Mouse (Mus musculus): ENCODE measurements around the gene Rasd1. TPM values are rescaled to one million over a fixed set of nuclear protein-coding genes. Genes with fewer than 3 reads are reported as not detected.
"Not testable (repeated sequence)": the region's sequence is repeated elsewhere in the genome, so short reads cannot be mapped to it uniquely, and the experiment has no call there.

Gene Rasd1
- polyA plus RNA-seq, 1 experiment from 2014 or later, result 2.9 TPM

GRCm38 (mm10) chr11:59948401-59948767 lies 16.4 kb downstream of the Rasd1 start:
- H3K4me1 ChIP-seq (replicated peaks; ENCODE audit: control insufficient read depth, insufficient read depth, low read length), result peaks cover 25% of the 10 kb centered on the region
- peak overlapping the region; percentile 66 for H3K4me2 ChIP-seq (ENCODE audit: low read depth, low read length)
- H3K4me3 ChIP-seq (ENCODE audit: low read length), result peak overlapping the region; percentile 89
- 2% methylated on average over 16 of the region's 16 CpGs for WGBS
- no peaks in the 10 kb centered on the region for H3K9me3 ChIP-seq (ENCODE audit: control insufficient read depth, low read length)
- H3K9ac ChIP-seq (ENCODE audit: low read length), result peak overlapping the region; percentile 98
- H3K27ac ChIP-seq (ENCODE audit: low read length), result peak overlapping the region; percentile 70
- no peaks in the 10 kb centered on the region for H3K36me3 ChIP-seq (ENCODE audit: control insufficient read depth, insufficient read depth, low read length)
- H3K27me3 ChIP-seq (ENCODE audit: control insufficient read depth, insufficient read depth, low read depth, low read length), result no peaks in the 10 kb centered on the region
- peak; percentile 57 for ATAC-seq (ENCODE audit: low read depth)

GRCm38 (mm10) chr11:59947752-59948400 lies 16.9 kb downstream of the Rasd1 start, which contains the start of gene Med9:
Gene Med9 (plus strand): TSS chr11:59948206.
- H3K4me3 ChIP-seq (ENCODE audit: low read length), result peak within 1 kb of the TSS; percentile 89
- peak within 1 kb of the TSS; percentile 98 for H3K9ac ChIP-seq (ENCODE audit: low read length)
- peak; percentile 98 for ATAC-seq (ENCODE audit: low read depth)
- no peaks in the 10 kb centered on the region for H3K27me3 ChIP-seq (ENCODE audit: control insufficient read depth, insufficient read depth, low read depth, low read length)
- H3K27ac ChIP-seq (ENCODE audit: low read length), result peak within 1 kb of the TSS; percentile 70
- H3K4me1 ChIP-seq (replicated peaks; ENCODE audit: control insufficient read depth, insufficient read depth, low read length), result peaks cover 21% of the 10 kb centered on the region
- peak within 1 kb of the TSS; percentile 66 for H3K4me2 ChIP-seq (ENCODE audit: low read depth, low read length)
- no peaks in the 10 kb centered on the region for H3K36me3 ChIP-seq (ENCODE audit: control insufficient read depth, insufficient read depth, low read length)
- WGBS, result 1% methylated on average over 43 of the region's 43 CpGs
- H3K9me3 ChIP-seq (ENCODE audit: control insufficient read depth, low read length), result no peaks in the 10 kb centered on the region

GRCm38 (mm10) chr11:59944855-59945254 lies 19.9 kb downstream of the Rasd1 start:
- H3K27ac ChIP-seq (ENCODE audit: low read length); ATAC-seq (ENCODE audit: low read depth); H3K9me3 ChIP-seq (ENCODE audit: control insufficient read depth, low read length); H3K27me3 ChIP-seq (ENCODE audit: control insufficient read depth, insufficient read depth, low read depth, low read length); H3K36me3 ChIP-seq (ENCODE audit: control insufficient read depth, insufficient read depth, low read length); H3K4me2 ChIP-seq (ENCODE audit: low read depth, low read length); H3K4me3 ChIP-seq (ENCODE audit: low read length); H3K9ac ChIP-seq (ENCODE audit: low read length): not testable (repeated sequence)
- 86% methylated on average over 9 of the region's 10 CpGs for WGBS
- H3K4me1 ChIP-seq (replicated peaks; ENCODE audit: control insufficient read depth, insufficient read depth, low read length), result peaks cover 15% of the 10 kb centered on the region

GRCm38 (mm10) chr11:59941391-59941790 lies 23.4 kb downstream of the Rasd1 start:
- Histone ChIP-seq H3K4me3 (ENCODE audit: low read length) (no peak overlapping the region), H3K9ac (ENCODE audit: low read length) (no peak overlapping the region), H3K27ac (ENCODE audit: low read length) (no peak overlapping the region), H3K9me3 (ENCODE audit: control insufficient read depth, low read length) (no peaks in the 10 kb centered on the region), H3K4me2 (ENCODE audit: low read depth, low read length) (no peak overlapping the region), H3K4me1 (replicated peaks; ENCODE audit: control insufficient read depth, insufficient read depth, low read length) (0 out of 2 replicates have a peak, but pooled peaks cover 3% of the 10 kb centered on the region), H3K36me3 (ENCODE audit: control insufficient read depth, insufficient read depth, low read length) (no peaks in the 10 kb centered on the region), H3K27me3 (ENCODE audit: control insufficient read depth, insufficient read depth, low read depth, low read length) (no peaks in the 10 kb centered on the region)
- ATAC-seq (ENCODE audit: low read depth), result no peak
- WGBS, result 4% methylated on average over 3 of the region's 3 CpGs

- H3K9me3 ChIP-seq (ENCODE audit: control insufficient read depth, low read length), result no peaks in the 10 kb centered on the region
- no peaks in the 10 kb centered on the region for H3K27me3 ChIP-seq (ENCODE audit: control insufficient read depth, insufficient read depth, low read depth, low read length)
- H3K4me1 ChIP-seq (replicated peaks; ENCODE audit: control insufficient read depth, insufficient read depth, low read length), result 0 out of 2 replicates have a peak, but pooled peaks cover 3% of the 10 kb centered on the region
- WGBS, result 50% methylated on average over 3 of the region's 3 CpGs
- H3K4me3 ChIP-seq (ENCODE audit: low read length), result no peak overlapping the region
- H3K9ac ChIP-seq (ENCODE audit: low read length), result no peak overlapping the region
- H3K4me2 ChIP-seq (ENCODE audit: low read depth, low read length), result no peak overlapping the region
- H3K27ac ChIP-seq (ENCODE audit: low read length), result no peak overlapping the region
- no peak for ATAC-seq (ENCODE audit: low read depth)
- no peaks in the 10 kb centered on the region for H3K36me3 ChIP-seq (ENCODE audit: control insufficient read depth, insufficient read depth, low read length)
Measured at GRCm38 (mm10) chr11:59940645-59941044, 24.1 kb downstream of the Rasd1 start.

- ATAC-seq (ENCODE audit: low read depth), result no peak
- H3K4me1 ChIP-seq (replicated peaks; ENCODE audit: control insufficient read depth, insufficient read depth, low read length), result 0 out of 2 replicates have a peak, but pooled peaks cover 3% of the 10 kb centered on the region
- no peaks in the 10 kb centered on the region for H3K9me3 ChIP-seq (ENCODE audit: control insufficient read depth, low read length)
- no peak overlapping the region for H3K27ac ChIP-seq (ENCODE audit: low read length)
- H3K36me3 ChIP-seq (ENCODE audit: control insufficient read depth, insufficient read depth, low read length), result no peaks in the 10 kb centered on the region
- H3K4me3 ChIP-seq (ENCODE audit: low read length), result no peak overlapping the region
- H3K27me3 ChIP-seq (ENCODE audit: control insufficient read depth, insufficient read depth, low read depth, low read length), result no peaks in the 10 kb centered on the region
- no peak overlapping the region for H3K4me2 ChIP-seq (ENCODE audit: low read depth, low read length)
- no peak overlapping the region for H3K9ac ChIP-seq (ENCODE audit: low read length)
- 70% methylated on average over 1 of the region's 1 CpGs for WGBS
Measured at GRCm38 (mm10) chr11:59939821-59940220, 24.9 kb downstream of the Rasd1 start.

GRCm38 (mm10) chr11:59937615-59938014 lies 27.1 kb downstream of the Rasd1 start:
- no peaks in the 10 kb centered on the region for H3K9me3 ChIP-seq (ENCODE audit: control insufficient read depth, low read length)
- 0 out of 2 replicates have a peak, but pooled peaks cover 3% of the 10 kb centered on the region for H3K4me1 ChIP-seq (replicated peaks; ENCODE audit: control insufficient read depth, insufficient read depth, low read length)
- 25% methylated on average over 2 of the region's 2 CpGs for WGBS
- H3K27me3 ChIP-seq (ENCODE audit: control insufficient read depth, insufficient read depth, low read depth, low read length), result no peaks in the 10 kb centered on the region
- H3K4me2 ChIP-seq (ENCODE audit: low read depth, low read length), result no peak overlapping the region
- H3K9ac ChIP-seq (ENCODE audit: low read length), result no peak overlapping the region
- no peak overlapping the region for H3K4me3 ChIP-seq (ENCODE audit: low read length)
- ATAC-seq (ENCODE audit: low read depth), result no peak
- no peaks in the 10 kb centered on the region for H3K36me3 ChIP-seq (ENCODE audit: control insufficient read depth, insufficient read depth, low read length)
- H3K27ac ChIP-seq (ENCODE audit: low read length), result no peak overlapping the region

GRCm38 (mm10) chr11:59937023-59937422 lies 27.7 kb downstream of the Rasd1 start:
- no peak overlapping the region for H3K27ac ChIP-seq (ENCODE audit: low read length)
- H3K9me3 ChIP-seq (ENCODE audit: control insufficient read depth, low read length), result no peaks in the 10 kb centered on the region
- no peak for ATAC-seq (ENCODE audit: low read depth)
- H3K9ac ChIP-seq (ENCODE audit: low read length), result no peak overlapping the region
- WGBS, result 72% methylated on average over 3 of the region's 3 CpGs
- no peaks in the 10 kb centered on the region for H3K36me3 ChIP-seq (ENCODE audit: control insufficient read depth, insufficient read depth, low read length)
- H3K4me1 ChIP-seq (replicated peaks; ENCODE audit: control insufficient read depth, insufficient read depth, low read length), result 0 out of 2 replicates have a peak, but pooled peaks cover 5% of the 10 kb centered on the region
- H3K4me3 ChIP-seq (ENCODE audit: low read length), result no peak overlapping the region
- H3K4me2 ChIP-seq (ENCODE audit: low read depth, low read length), result no peak overlapping the region
- no peaks in the 10 kb centered on the region for H3K27me3 ChIP-seq (ENCODE audit: control insufficient read depth, insufficient read depth, low read depth, low read length)

GRCm38 (mm10) chr11:59933943-59934342 lies 30.8 kb downstream of the Rasd1 start:
- H3K9ac ChIP-seq (ENCODE audit: low read length), result no peak overlapping the region
- no peak for ATAC-seq (ENCODE audit: low read depth)
- no peak overlapping the region for H3K4me3 ChIP-seq (ENCODE audit: low read length)
- H3K9me3 ChIP-seq (ENCODE audit: control insufficient read depth, low read length), result no peaks in the 10 kb centered on the region
- H3K27ac ChIP-seq (ENCODE audit: low read length), result no peak overlapping the region
- no peak overlapping the region for H3K4me2 ChIP-seq (ENCODE audit: low read depth, low read length)
- no peaks in the 10 kb centered on the region for H3K27me3 ChIP-seq (ENCODE audit: control insufficient read depth, insufficient read depth, low read depth, low read length)
- H3K36me3 ChIP-seq (ENCODE audit: control insufficient read depth, insufficient read depth, low read length), result no peaks in the 10 kb centered on the region
- 0 out of 2 replicates have a peak, but pooled peaks cover 2% of the 10 kb centered on the region for H3K4me1 ChIP-seq (replicated peaks; ENCODE audit: control insufficient read depth, insufficient read depth, low read length)
- 39% methylated on average over 12 of the region's 12 CpGs for whole genome bisulfite sequencing
